Mouse (Mus musculus): Measurements from ENCODE around the gene Dnaja4.

DNA sequence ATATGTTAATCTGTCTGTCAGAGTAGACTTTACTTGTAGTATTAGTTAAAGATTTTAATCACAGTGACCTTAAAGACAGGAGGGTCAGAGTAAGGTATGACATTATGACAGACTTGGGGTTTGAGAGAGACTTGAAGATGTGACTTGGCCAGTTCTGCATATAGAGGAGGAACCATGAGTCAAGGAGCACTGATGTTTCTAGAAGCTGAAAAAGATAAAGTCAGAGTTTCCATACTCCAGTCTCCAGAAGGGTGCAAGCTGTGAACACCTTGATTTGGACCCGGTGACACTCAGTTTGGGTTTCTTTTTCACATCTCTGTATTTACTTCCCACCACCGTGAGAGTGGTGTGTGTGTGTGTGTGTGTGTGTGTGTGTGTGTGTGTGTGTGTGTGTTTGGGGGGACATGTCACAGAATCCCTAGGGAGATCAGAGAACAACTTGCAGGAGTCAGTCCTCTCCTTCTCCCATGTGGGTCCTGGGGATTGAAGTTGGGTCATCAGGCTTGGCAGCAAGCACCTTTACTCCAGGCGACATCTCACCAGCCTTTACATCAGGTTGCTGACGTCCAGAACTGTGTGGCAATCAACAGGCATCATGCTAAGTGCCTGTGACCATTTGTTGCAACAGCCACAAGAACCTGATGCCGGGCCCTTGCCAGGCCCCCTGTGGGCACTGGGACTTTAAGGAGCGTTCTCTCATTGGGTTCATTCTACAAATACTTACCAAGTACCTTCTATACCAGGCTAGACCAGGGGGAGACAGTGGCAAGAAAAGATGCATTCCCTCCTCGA lies 14.7 kb upstream of the Dnaja4 start:
- TF ChIP-seq POLR2A (IDR thresholded peaks at IDR 0.05; ENCODE audit: extremely low read depth, insufficient read depth, low read length), result no peak
- TF ChIP-seq CTCF (IDR thresholded peaks at IDR 0.05; ENCODE audit: low read depth, low read length), result no peak
